Mouse (Mus musculus): ENCODE results near the gene Ms4a4c. TPM values are rescaled to one million over a fixed set of nuclear protein-coding genes. Genes with fewer than 3 reads are reported as not detected.
"Not testable (repeated sequence)": the region's sequence is repeated elsewhere in the genome, so short reads cannot be mapped to it uniquely, and the experiment has no call there.

Gene Ms4a4c
- polyA plus RNA-seq (2012; rRNA removed): 0.58 and 0.97 TPM in 2 replicates

GRCm38 (mm10) chr19:11404527-11404926 is at the start of gene Ms4a4c:
TSS of gene Ms4a4c (plus strand) at chr19:11404770.
- no peak for DNase-seq (ENCODE audit: low read depth, low spot score)
- 86% methylated on average over 3 of the region's 3 CpGs for WGBS

- 74% methylated on average over 7 of the region's 7 CpGs for WGBS
- no peak for DNase-seq (ENCODE audit: low read depth, low spot score)
Observed at GRCm38 (mm10) chr19:11355730-11356129, 48.8 kb upstream of the Ms4a4c start.

GRCm38 (mm10) chr19:11360106-11360505 is 44.5 kb upstream of the Ms4a4c start:
- 49% methylated on average over 3 of the region's 3 CpGs for WGBS
- no peak for DNase-seq (ENCODE audit: low read depth, low spot score)

- DNase-seq (ENCODE audit: low read depth, low spot score): no peak
Observed at GRCm38 (mm10) chr19:11362002-11362401, 42.6 kb upstream of the Ms4a4c start.

- 46% methylated on average over 3 of the region's 3 CpGs for WGBS
- DNase-seq (ENCODE audit: low read depth, low spot score): no peak
Observed at GRCm38 (mm10) chr19:11368310-11368709, 36.3 kb upstream of the Ms4a4c start.

GRCm38 (mm10) chr19:11371181-11371580 is 33.4 kb upstream of the Ms4a4c start:
- DNase-seq (ENCODE audit: low read depth, low spot score): no peak

- WGBS: 80% methylated on average over 2 of the region's 2 CpGs
- no peak for DNase-seq (ENCODE audit: low read depth, low spot score)
Observed at GRCm38 (mm10) chr19:11375273-11375672, 29.3 kb upstream of the Ms4a4c start, which contains the start of gene Ms4a4a. TSS of gene Ms4a4a (plus strand) at chr19:11375523.

- 66% methylated on average over 2 of the region's 2 CpGs for WGBS
Observed at GRCm38 (mm10) chr19:11376399-11376798, 28.2 kb upstream of the Ms4a4c start.

GRCm38 (mm10) chr19:11387109-11387508 is 17.5 kb upstream of the Ms4a4c start:
- 55% methylated on average over 2 of the region's 2 CpGs for WGBS
- DNase-seq (ENCODE audit: low read depth, low spot score): no peak

More at GRCm38 (mm10) chr19:11376399-11376798, 28.2 kb upstream of the Ms4a4c start:
- no peak for DNase-seq (ENCODE audit: low read depth, low spot score)

- no peak for DNase-seq (ENCODE audit: low read depth, low spot score)
- 80% methylated on average over 4 of the region's 4 CpGs for WGBS
Observed at GRCm38 (mm10) chr19:11387685-11388084, 16.9 kb upstream of the Ms4a4c start.

- WGBS: 71% methylated on average over 2 of the region's 2 CpGs
- DNase-seq (ENCODE audit: low read depth, low spot score): no peak
Observed at GRCm38 (mm10) chr19:11388949-11389348, 15.6 kb upstream of the Ms4a4c start.

GRCm38 (mm10) chr19:11395769-11396168 is 8.8 kb upstream of the Ms4a4c start:
- no peak for DNase-seq (ENCODE audit: low read depth, low spot score)

GRCm38 (mm10) chr19:11407428-11407827 is 2.9 kb downstream of the Ms4a4c start:
- no peak for DNase-seq (ENCODE audit: low read depth, low spot score)

- no peak for DNase-seq (ENCODE audit: low read depth, low spot score)
- WGBS: 92% methylated on average over 1 of the region's 1 CpGs
Observed at GRCm38 (mm10) chr19:11408591-11408990, 4.0 kb downstream of the Ms4a4c start.

- no peak for DNase-seq (ENCODE audit: low read depth, low spot score)
- 80% methylated on average over 1 of the region's 1 CpGs for WGBS
Observed at GRCm38 (mm10) chr19:11411640-11412039, 7.1 kb downstream of the Ms4a4c start.

- WGBS: 88% methylated on average over 1 of the region's 1 CpGs
- no peak for DNase-seq (ENCODE audit: low read depth, low spot score)
Observed at GRCm38 (mm10) chr19:11414084-11414483, 9.5 kb downstream of the Ms4a4c start.

GRCm38 (mm10) chr19:11415581-11415980 is 11.0 kb downstream of the Ms4a4c start:
- DNase-seq (ENCODE audit: low read depth, low spot score): no peak
- 62% methylated on average over 3 of the region's 3 CpGs for WGBS

- not testable (repeated sequence) for DNase-seq (ENCODE audit: low read depth, low spot score)
- 71% methylated on average over 3 of the region's 3 CpGs for WGBS
Observed at GRCm38 (mm10) chr19:11418865-11419264, 14.3 kb downstream of the Ms4a4c start.

- not testable (repeated sequence) for DNase-seq (ENCODE audit: low read depth, low spot score)
- 72% methylated on average over 1 of the region's 1 CpGs for WGBS
Observed at GRCm38 (mm10) chr19:11431209-11431608, 26.6 kb downstream of the Ms4a4c start.

GRCm38 (mm10) chr19:11435058-11435834 is 30.7 kb downstream of the Ms4a4c start:
- 83% methylated on average over 4 of the region's 4 CpGs for WGBS
- no peak for DNase-seq (ENCODE audit: low read depth, low spot score)

- DNase-seq (ENCODE audit: low read depth, low spot score): no peak
Observed at GRCm38 (mm10) chr19:11443338-11443737, 38.8 kb downstream of the Ms4a4c start, which contains the start of gene Ms4a4b. TSS of gene Ms4a4b (plus strand) at chr19:11443553.

GRCm38 (mm10) chr19:11443964-11444363 is 39.4 kb downstream of the Ms4a4c start:
- no peak for DNase-seq (ENCODE audit: low read depth, low spot score)
- 76% methylated on average over 5 of the region's 5 CpGs for WGBS

Measured in large intestine, adult 2 months (tissue).